Mouse (Mus musculus) stomach, postnatal 0 days (tissue): Measurements from ENCODE around the gene Add2.

Source experiments
- CTCF ChIP-seq: IDR thresholded peaks from 2 replicates; pipeline ENCODE4 v1.5.1; 2016; ENCODE audit warnings: antibody characterized with exemption, low read depth, mild to moderate bottlenecking, moderate library complexity
- EP300 ChIP-seq: optimal IDR thresholded peaks from 2 replicates; pipeline ENCODE3; 2016; ENCODE audit warnings: antibody characterized with exemption

DNA sequence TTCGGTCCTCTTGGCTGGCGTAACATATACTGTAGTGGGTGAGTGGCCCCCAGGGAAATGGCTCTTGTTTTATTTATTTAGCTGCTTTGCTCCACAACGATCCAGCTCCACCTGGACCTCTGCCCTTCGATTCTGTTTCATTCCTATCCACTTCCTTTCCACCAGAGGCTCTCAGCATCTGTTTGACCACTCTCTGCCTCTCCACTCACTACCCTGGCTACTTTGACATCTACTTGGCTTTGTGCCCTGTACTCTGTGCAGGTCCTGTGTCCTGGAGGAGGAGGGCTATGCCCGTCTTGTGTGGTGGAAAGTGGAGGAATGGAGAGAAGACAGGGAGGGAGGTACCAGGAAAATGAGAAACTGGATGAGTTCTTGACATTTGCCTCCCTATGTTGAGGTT, 33.7 kb downstream of the Add2 start:
- no peak for TF ChIP-seq CTCF
- no peak for TF ChIP-seq EP300
